Mouse (Mus musculus) left cerebral cortex, adult 2 months (tissue): ENCODE measurements at regions not wholly inside any gene's neighbourhood (a gene's known extent, or its start where the extent isn't known, plus 50 kb on each side); places are given as distances from the start of the nearest gene placed in this dataset.

ENCODE experiments used
- DNase-seq, 2 experiments: peaks; one replicate each; pipeline ENCODE4 v3.0.0; 2021 to 2022; ENCODE audit warnings: low spot score in 2 of 2, mixed read lengths in 1 of 2; ENCODE audit errors: extremely low spot score in 1 of 2
- H3K27ac ChIP-seq: fragments of 200-600 bp; 2 replicates; pipeline ENCODE4 v1.8.1; 2022
- H3K4me3 ChIP-seq: fragments of 200-600 bp; 2 replicates; pipeline ENCODE4 v1.8.1; 2022
- CTCF ChIP-seq: fragments of 200-600 bp; IDR thresholded peaks from 2 replicates; pipeline ENCODE4 v1.8.1; 2022; ENCODE audit warnings: antibody characterized with exemption, mild to moderate bottlenecking, moderate library complexity
- intact Hi-C: fragments of 180-260 bp; cut with DNase I; formaldehyde crosslinking; loops from one replicate; pipeline ENCODE4 v1.15.1; 2025

DNA sequence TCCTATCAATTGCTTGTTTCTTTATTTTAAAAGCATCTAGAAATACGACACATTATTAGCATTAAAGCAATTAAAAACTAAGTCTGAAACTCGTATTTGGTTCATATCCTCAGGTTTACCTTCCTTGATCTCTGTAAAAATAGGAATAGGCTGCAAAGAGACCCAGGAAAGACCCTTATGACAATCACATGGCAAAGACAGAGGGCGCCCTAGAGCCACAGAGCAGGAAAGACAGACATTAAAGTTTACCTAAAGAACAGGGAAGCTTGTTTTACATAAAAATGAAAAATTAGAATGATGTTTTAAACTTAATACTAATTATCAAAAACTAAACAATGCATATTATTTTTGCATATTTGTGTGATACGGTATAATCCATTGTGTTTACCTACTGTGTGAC lies 153.2 kb downstream of the Usp25 start:
- H3K4me3 ChIP-seq, result no peak overlapping the region
- DNase-seq, result no peak
- peak; percentile 54 for TF ChIP-seq CTCF
- no peak overlapping the region for H3K27ac ChIP-seq
- intact Hi-C loops, result no loop called here

DNA sequence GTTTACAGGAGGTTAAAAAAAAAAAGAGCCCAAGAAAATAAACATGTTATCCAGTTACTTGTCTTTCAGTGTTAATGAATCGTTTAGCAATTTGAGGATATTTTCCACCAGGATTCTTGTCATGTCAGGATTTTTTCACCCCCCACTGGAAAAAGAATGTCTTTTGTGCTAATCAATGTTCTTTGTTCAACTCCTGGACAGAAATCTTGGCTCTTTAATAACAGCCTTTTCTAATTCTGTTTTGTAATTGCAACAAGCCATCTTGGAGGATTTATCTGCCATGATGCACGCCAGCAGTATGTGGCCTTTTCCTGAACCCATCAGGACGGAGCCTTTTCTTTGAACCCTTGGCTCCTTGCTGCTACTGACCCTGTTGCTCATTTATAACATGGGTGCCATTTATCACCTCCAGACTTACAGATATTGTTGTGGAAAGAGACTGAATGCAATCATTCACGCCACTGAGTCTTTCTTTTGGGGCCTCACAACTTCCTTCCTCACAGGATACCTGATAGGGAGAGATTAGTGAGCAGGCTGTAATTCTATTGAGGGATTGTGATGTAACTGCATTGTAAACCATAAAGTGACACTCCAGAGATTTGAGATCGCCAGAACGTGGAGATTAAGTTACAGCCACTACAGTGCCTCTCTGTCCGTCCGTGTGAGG lies 159.7 kb downstream of the Usp25 start:
- intact Hi-C loops, result no loop called here
- no peak for TF ChIP-seq CTCF
- no peak overlapping the region for H3K27ac ChIP-seq
- DNase-seq, result no peak
- no peak overlapping the region for H3K4me3 ChIP-seq

DNA sequence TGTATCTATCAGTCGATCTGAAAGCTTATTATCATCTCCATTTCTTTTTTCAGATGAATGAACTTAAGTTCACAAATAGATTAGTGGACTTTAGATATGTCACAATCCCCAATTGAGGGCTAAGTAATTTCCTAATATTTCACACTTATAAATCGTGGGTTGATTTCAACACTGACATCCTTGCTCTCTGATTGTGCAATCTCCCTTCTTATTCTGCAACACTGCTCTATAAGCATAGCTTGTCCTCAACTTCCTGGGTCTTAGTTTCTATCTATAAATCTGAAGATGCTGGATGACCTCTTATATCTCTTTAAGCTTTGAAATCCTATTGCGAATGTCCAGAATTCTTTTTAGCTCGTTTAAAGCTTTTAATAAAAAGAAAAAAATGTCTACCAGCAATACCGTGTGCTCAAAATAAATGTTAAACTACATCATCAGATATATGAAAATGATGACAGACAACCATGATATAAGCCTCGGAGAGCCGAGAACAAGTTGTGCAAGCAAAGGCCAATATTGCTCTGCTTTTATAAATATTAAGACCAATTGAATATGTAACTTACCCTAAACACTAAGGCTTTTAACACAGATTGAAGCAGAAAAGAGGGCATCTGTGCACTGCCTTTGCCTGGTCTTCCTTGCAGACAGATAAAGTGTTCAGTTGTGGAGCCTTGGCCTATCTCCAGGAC lies 161.4 kb downstream of the Usp25 start:
- no peak for DNase-seq
- H3K27ac ChIP-seq, result no peak overlapping the region
- intact Hi-C loops, result no loop called here
- no peak overlapping the region for H3K4me3 ChIP-seq
- no peak for TF ChIP-seq CTCF

DNA sequence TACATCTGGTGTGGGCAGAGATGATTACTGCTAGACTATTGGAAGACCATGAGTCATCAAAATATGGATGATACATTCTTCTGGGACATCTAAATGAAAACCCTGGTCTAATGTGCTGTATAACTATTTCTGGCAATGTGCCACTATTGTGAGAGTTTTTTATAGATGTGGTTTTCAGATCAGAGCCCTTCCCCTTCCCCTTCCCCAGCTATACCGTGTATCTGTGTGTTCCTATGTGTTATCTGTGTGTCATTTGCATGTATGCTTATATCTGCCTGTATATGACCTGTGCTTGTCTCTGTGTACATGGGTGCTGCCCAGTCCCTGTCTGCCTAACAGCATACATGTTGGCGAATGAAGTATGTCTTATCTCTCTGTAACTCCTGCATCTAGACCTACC lies 167.5 kb downstream of the Usp25 start:
- TF ChIP-seq CTCF, result no peak
- intact Hi-C loops, result no loop called here
- DNase-seq, result no peak
- Histone ChIP-seq H3K4me3 (no peak overlapping the region), H3K27ac (no peak overlapping the region)
